Comparison of ENCODE assay signal across 20 mouse cellular contexts in genomic region chr8:76913207-76913606, GRCm38 (mm10). TPM values are rescaled to one million over a fixed set of nuclear protein-coding genes. Genes with fewer than 3 reads are reported as not detected.
DNase-seq lines count a peak whose midpoint lies in the region; ATAC-seq and TF ChIP-seq lines count a peak whose summit lies in the region.
"Had no signal": no experiment of that assay in that cellular context is flagged by ENCODE, and none has a peak within 500 bp of the region (broad histone marks: within the 10 kb centered on the region; RNA-seq: fewer than 3 reads in every experiment).

No protein-coding gene starts in this region.

- H3K27ac ChIP-seq in liver, embryonic 16.5 days (ENCODE audit: low read length), result no peak overlapping the region
- H3K27ac ChIP-seq in liver, embryonic 12.5 days, result no peak overlapping the region
- H3K27ac ChIP-seq in liver, postnatal 0 days (ENCODE audit: low read depth), result peak overlapping the region; percentile 79
- no peak overlapping the region for H3K27ac ChIP-seq in stomach, embryonic 16.5 days (ENCODE audit: low read length)
- H3K27ac ChIP-seq: embryonic facial prominence, embryonic 13.5 days; forebrain, embryonic 13.5 days; heart, adult 2 months; hindbrain, embryonic 13.5 days had no signal

- no peak for TF ChIP-seq EP300 in liver, postnatal 0 days (IDR thresholded peaks at IDR 0.05; ENCODE audit: low read depth)

- H3K4me2 ChIP-seq in liver, embryonic 16.5 days (ENCODE audit: low read depth, low read length), result no peak overlapping the region
- H3K4me2 ChIP-seq in liver, embryonic 12.5 days, result no peak overlapping the region
- H3K4me2 ChIP-seq in liver, postnatal 0 days (ENCODE audit: low read depth, low read length), result peak overlapping the region; percentile 7; the same call in 1 of the 2 replicates
- no peak overlapping the region for H3K4me2 ChIP-seq in stomach, embryonic 16.5 days (ENCODE audit: low read depth, low read length)
- H3K4me2 ChIP-seq: embryonic facial prominence, embryonic 13.5 days; forebrain, embryonic 13.5 days; hindbrain, embryonic 13.5 days had no signal

- H3K9me3 ChIP-seq in liver, embryonic 16.5 days (replicated peaks; ENCODE audit: control insufficient read depth, low read length), result no peaks in the 10 kb centered on the region
- H3K9me3 ChIP-seq in liver, embryonic 12.5 days (replicated peaks), result no peaks in the 10 kb centered on the region
- H3K9me3 ChIP-seq in liver, postnatal 0 days (ENCODE audit: low read length), result no peaks in the 10 kb centered on the region
- H3K9me3 ChIP-seq in stomach, embryonic 16.5 days (replicated peaks; ENCODE audit: control insufficient read depth, low read length), result no peaks in the 10 kb centered on the region
- H3K9me3 ChIP-seq: embryonic facial prominence, embryonic 13.5 days; forebrain, embryonic 13.5 days; hindbrain, embryonic 13.5 days had no signal

- H3K27me3 ChIP-seq in liver, embryonic 16.5 days (ENCODE audit: control insufficient read depth, insufficient read depth, low read depth, low read length), result no peaks in the 10 kb centered on the region
- no peaks in the 10 kb centered on the region for H3K27me3 ChIP-seq in liver, embryonic 12.5 days (replicated peaks)
- H3K27me3 ChIP-seq in liver, postnatal 0 days (ENCODE audit: insufficient read depth, low read length), result no peaks in the 10 kb centered on the region
- no peaks in the 10 kb centered on the region for H3K27me3 ChIP-seq in stomach, embryonic 16.5 days (ENCODE audit: control insufficient read depth, insufficient read depth, low read length)
- H3K27me3 ChIP-seq: CH12.LX; embryonic facial prominence, embryonic 13.5 days; forebrain, embryonic 13.5 days; hindbrain, embryonic 13.5 days; Patski had no signal

- ATAC-seq in liver, embryonic 16.5 days (ENCODE audit: low read depth), result 0 out of 2 replicates have a peak, but pooled peaks have one; percentile 16
- no peak for ATAC-seq in liver, embryonic 12.5 days
- ATAC-seq in liver, postnatal 0 days, result peak; percentile 65
- ATAC-seq in stomach, embryonic 16.5 days (ENCODE audit: insufficient read depth, low FRiP score), result peak; percentile 75; the same call in 1 of the 2 replicates
- ATAC-seq: activated CD4-positive, CD25-positive, alpha-beta regulatory T cell, adult 4 months; forebrain, embryonic 13.5 days; forebrain, postnatal 0 days had no signal

- H3K9ac ChIP-seq in liver, embryonic 16.5 days (ENCODE audit: low read depth, low read length), result no peak overlapping the region
- H3K9ac ChIP-seq in liver, embryonic 12.5 days, result no peak overlapping the region
- H3K9ac ChIP-seq in liver, postnatal 0 days (replicated peaks), result no peak overlapping the region
- H3K9ac ChIP-seq in stomach, embryonic 16.5 days (ENCODE audit: low read length), result no peak overlapping the region
- H3K9ac ChIP-seq: embryonic facial prominence, embryonic 13.5 days; forebrain, embryonic 13.5 days; forebrain, postnatal 0 days; hindbrain, embryonic 13.5 days had no signal

- no peaks in the 10 kb centered on the region for H3K4me1 ChIP-seq in liver, embryonic 16.5 days (ENCODE audit: control insufficient read depth, low read depth, low read length)
- no peaks in the 10 kb centered on the region for H3K4me1 ChIP-seq in liver, embryonic 12.5 days
- no peaks in the 10 kb centered on the region for H3K4me1 ChIP-seq in liver, postnatal 0 days (ENCODE audit: insufficient read depth)
- no peaks in the 10 kb centered on the region for H3K4me1 ChIP-seq in stomach, embryonic 16.5 days (ENCODE audit: control insufficient read depth, insufficient read depth, low read length)
- H3K4me1 ChIP-seq: embryonic facial prominence, embryonic 13.5 days; forebrain, embryonic 13.5 days; hindbrain, embryonic 13.5 days had no signal

- no peak for DNase-seq in liver, postnatal 0 days
- DNase-seq in thymus, postnatal 4 days, result no peak
- DNase-seq in thymus, postnatal 14 days, result no peak
- DNase-seq: adrenal gland, postnatal 14 days; cerebellum, adult 11-12 months; cerebellum, adult 9-10 months; cerebellum, postnatal 25 days; forebrain, postnatal 0 days; gastrocnemius, postnatal 14 days; heart, adult 2 months; heart, postnatal 10 days had no signal

- 52% methylated on average over 4 of the region's 4 CpGs for WGBS in liver, embryonic 16.5 days (ENCODE audit: insufficient replicate concordance)
- 65% methylated on average over 4 of the region's 4 CpGs for WGBS in liver, embryonic 12.5 days (ENCODE audit: insufficient replicate concordance)
- 49% methylated on average over 4 of the region's 4 CpGs for WGBS in liver, postnatal 0 days (ENCODE audit: insufficient replicate concordance)
- WGBS in stomach, embryonic 16.5 days, result 62% methylated on average over 4 of the region's 4 CpGs

- TF ChIP-seq CTCF in liver, postnatal 0 days (IDR thresholded peaks at IDR 0.05; ENCODE audit: low read depth), result no peak

- H3K4me3 ChIP-seq in liver, embryonic 16.5 days (ENCODE audit: low read depth, low read length), result no peak overlapping the region
- no peak overlapping the region for H3K4me3 ChIP-seq in liver, embryonic 12.5 days
- no peak overlapping the region for H3K4me3 ChIP-seq in liver, postnatal 0 days (ENCODE audit: low read depth, low read length)
- no peak overlapping the region for H3K4me3 ChIP-seq in stomach, embryonic 16.5 days (replicated peaks; ENCODE audit: low read length)
- H3K4me3 ChIP-seq: embryonic facial prominence, embryonic 13.5 days; forebrain, embryonic 13.5 days; heart, adult 2 months; hindbrain, embryonic 13.5 days had no signal

- H3K36me3 ChIP-seq in liver, embryonic 16.5 days (ENCODE audit: control insufficient read depth, insufficient read depth), result no peaks in the 10 kb centered on the region
- H3K36me3 ChIP-seq in liver, embryonic 12.5 days, result no peaks in the 10 kb centered on the region
- no peaks in the 10 kb centered on the region for H3K36me3 ChIP-seq in liver, postnatal 0 days (replicated peaks; ENCODE audit: insufficient read depth, low read length)
- no peaks in the 10 kb centered on the region for H3K36me3 ChIP-seq in stomach, embryonic 16.5 days (ENCODE audit: control insufficient read depth, insufficient read depth, low read length)
- H3K36me3 ChIP-seq: embryonic facial prominence, embryonic 13.5 days; hindbrain, embryonic 13.5 days had no signal

RNA-seq across cellular contexts. Expression of gene Nr3c2, which starts 14.0 kb away (rescaled TPM):
- polyA plus RNA-seq in liver, embryonic 16.5 days (2015; fragmentation: Nextera tagmentation; extraction: Ambion mirVana), result 1.3 and 2.1 TPM in 2 replicates
- 0.74 and 1.2 TPM in 2 replicates for polyA plus RNA-seq in liver, embryonic 12.5 days (2016; fragmentation: Nextera tagmentation; extraction: Ambion mirVana)
- polyA plus RNA-seq in liver, postnatal 0 days (2015; fragmentation: Nextera tagmentation; extraction: Ambion mirVana), result 3.4 and 3.9 TPM in 2 replicates
- polyA plus RNA-seq in stomach, embryonic 16.5 days (2015; fragmentation: Nextera tagmentation; extraction: Ambion mirVana), result 2.7 and 2.8 TPM in 2 replicates
